Mouse (Mus musculus) gastrocnemius, postnatal 25 days (tissue): ENCODE data around the gene Magi2. TPM values are rescaled to one million over a fixed set of nuclear protein-coding genes. Genes with fewer than 3 reads are reported as not detected.
A peak's percentile ranks its signal among the peaks of the same experiment; 100 is the strongest.
"Not testable (repeated sequence)": the region's sequence is repeated elsewhere in the genome, so short reads cannot be mapped to it uniquely, and the experiment has no call there.

ENCODE experiments used
- DNase-seq: peaks from one replicate; pipeline ENCODE4 v3.0.0; 2022
- long read RNA-seq, 2 experiments: library from polyadenylated mRNA; stranded (forward); transcript quantifications; one replicate each; pipeline ENCODE4 v2.0.0; 2021
- total RNA-seq, 2 experiments: library from RNA; stranded (reverse); gene quantifications; 1 replicate in 1 of 2; 2 replicates in 1 of 2; pipeline ENCODE4 v1.2.3; 2021

Gene Magi2
- 1 to 10 TPM; 1.6 to 2.0 TPM for total RNA-seq
- long read RNA-seq, experiment 1, partial matches to known transcripts: 0 of 2 reads
- long read RNA-seq, experiment 1, other reads (novel, unspliced or antisense): 1 of 2 reads
- long read RNA-seq, experiment 2, partial matches to known transcripts: 0 of 4 reads
- long read RNA-seq, experiment 2, other reads (novel, unspliced or antisense): 2 of 4 reads

DNA sequence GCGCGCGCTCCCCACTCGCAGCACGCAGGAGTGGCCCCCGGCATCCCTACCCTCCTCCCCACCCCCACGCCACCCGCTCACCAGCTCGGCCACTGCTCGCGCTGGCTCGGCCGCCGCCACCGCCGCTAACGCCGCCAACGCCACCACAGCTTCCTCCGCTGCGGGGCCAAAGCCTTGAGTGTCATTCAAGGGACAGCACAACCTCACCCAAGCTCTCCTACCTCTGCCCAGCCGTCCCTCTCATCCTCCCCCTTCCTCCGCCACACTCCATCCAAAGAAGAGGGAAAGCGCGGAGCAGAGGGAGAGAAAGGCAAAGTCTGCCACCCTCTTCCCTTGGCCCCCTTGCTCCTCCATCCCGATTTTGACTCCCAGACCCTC is at the start of gene Magi2:
Gene Magi2, plus strand, starts transcription at position 171 of the 378 bp plus-strand sequence.
- DNase-seq: no peak

DNA sequence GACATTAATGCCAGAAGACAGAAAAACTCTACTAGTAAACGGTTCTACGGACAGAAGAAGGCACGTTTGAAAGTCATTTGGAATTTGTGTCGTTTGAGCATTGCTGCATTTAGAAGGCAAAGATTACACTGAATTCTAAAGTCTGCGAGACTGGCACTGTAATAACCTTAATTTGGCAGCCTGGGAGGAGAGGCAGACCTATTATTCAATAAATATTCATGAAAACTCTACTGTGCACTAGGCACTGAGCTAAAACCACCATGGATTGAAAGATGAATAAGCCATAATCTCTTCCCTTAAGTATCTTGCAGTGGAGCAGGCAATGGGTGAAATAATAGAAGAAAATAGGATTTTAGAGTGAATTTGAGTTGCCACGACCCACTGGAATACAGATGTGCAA is 48.2 kb upstream of the Magi2 start:
- DNase-seq: no peak

DNA sequence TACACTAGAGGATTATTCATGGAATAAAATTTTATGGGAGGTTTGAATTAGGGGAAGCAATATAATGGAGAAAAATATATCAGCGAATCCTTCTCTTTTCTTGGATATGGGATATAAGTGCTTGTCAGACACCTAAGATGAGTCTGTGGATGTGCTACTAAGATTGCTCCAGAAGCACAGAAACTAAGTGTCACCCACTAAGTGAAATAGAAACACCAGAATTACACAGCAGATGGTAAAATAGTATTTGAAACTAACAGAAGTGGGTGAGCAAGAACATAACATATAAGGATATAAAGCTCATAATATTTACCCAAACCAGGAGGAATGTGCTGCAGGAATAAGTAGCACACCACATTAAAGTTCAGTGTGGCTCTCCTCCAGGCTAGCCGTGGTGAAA is 40.7 kb upstream of the Magi2 start:
- no peak for DNase-seq

DNA sequence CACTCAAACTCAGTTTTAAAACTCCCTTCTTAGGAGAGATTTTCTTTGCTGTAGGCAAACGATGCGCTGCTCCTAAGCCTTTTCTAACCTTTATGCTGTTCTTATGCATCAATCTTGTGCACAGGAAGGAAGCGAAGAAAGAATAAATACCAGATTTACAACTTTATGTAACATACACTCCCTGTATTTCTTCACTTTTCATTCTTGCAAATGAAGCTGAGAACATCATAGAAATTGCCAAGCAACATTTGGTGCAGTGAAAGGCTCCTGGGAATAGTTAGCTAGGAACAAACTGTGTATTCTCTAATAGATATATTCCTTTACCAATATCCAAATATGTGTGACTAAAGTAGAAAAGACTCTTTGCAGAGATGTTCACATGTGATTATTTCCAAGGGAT is 15.2 kb upstream of the Magi2 start:
- DNase-seq: no peak

DNA sequence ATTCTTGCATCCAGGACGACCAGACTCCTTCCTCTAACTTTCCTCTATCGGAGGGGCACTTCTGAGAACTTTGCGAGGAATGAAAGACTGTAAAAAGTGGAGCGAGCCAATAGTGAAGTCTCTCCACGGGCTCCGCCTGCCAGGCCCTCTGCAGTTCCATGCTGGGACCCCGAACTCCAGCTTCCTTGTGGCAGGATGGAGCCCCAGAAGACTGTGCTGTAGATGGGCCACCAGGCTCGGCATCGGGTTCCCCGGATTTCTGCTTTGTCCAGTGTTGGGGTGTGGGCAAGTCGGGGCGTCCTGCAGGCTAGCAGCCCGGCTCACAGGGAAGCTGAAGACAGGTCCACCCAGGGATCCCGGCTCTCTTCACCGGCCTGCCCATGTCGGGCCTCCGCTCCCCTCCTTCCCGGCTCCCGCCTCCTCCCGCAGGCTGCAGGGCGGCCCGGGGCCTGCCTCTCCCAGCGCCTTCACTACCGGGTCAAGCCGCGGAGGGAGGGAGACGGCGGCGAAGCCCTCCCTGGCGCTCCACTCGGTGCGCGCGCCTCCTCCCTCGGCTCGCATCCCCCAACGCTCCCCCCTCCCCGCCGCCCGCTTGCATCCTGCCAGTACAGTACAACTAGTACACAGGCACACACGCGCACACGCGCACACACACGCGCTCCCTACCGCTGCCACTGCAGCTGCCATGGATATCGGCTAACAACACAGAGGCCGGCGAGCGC is 531 bp upstream of the Magi2 start:
- peak; percentile 79 for DNase-seq

DNA sequence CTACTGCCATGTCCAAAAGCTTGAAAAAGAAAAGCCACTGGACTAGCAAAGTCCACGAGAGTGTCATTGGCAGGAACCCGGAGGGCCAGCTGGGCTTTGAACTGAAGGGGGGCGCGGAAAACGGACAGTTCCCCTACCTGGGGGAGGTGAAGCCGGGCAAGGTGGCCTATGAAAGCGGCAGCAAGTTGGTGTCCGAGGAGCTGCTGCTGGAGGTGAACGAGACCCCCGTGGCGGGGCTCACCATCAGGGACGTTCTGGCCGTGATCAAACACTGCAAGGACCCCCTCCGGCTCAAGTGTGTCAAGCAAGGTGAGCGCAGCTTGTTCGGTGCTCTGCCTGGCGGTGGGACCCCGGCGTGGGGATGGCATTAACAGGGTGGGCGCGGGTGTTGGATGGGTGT is 445 bp downstream of the Magi2 start:
- DNase-seq: no peak

DNA sequence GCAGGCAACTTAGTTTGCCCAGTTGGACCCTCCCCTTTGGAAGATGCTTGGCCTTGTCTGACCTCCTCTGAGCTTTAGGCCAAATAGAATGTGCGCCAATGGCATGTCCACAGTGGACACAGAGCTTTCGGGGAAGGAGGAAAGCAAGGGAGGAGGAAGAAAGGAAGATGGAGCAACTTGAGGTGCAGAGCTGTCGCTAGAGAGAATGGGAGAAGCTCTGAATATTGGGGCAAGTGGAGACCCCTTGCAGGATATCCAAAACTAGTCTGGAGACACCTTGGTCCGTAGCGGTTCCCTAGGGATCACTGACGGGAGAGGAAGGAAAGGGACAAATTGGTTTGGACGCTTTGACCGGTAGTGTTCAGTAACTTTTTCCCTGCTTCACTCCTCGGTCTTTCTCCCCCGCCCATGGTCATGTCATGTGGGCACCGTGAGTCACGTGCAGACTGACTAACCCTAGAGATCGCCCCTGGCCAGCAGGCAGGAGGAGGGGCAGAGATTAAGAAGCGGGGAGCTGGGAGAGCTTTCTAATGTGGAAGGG is 1.0 kb downstream of the Magi2 start:
- peak; percentile 31 for DNase-seq

DNA sequence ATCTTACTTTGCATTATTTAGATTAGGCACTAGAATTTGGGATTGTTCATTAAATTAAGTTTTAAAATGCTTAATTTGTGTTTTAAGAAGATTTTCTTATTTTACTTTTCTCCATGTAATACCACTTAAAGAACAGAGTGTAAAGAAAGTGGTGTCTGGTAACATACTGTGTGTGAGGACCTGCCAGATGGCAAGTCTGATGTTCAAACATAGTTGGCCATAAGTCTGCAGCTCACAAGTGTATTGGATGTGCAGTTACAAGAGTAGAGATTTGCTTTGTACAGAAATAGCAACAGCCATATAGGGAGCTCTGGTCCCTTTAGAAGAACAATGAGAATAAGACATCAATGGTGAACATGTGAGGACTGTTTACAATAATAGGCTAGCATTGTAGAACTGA is 15.0 kb downstream of the Magi2 start:
- DNase-seq: no peak

DNA sequence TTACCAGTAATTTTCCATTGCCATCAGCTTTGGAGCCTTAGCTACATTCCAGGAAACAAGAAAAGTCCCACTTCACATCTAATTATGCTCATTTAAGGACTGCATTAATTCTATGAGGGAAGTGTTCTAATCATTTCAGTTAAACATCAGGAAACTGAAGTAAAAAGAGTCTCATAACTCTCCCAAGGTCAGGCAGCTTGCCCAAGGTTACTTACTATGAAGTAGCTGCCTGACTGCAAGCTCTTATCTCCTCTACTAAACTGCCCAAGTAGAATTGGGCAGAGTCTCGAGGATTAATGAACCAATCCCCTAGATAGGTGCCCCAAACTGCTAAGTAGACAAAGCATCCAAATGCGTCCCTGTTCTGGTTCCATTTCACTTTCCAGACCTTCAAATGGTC is 19.6 kb downstream of the Magi2 start:
- no peak for DNase-seq

DNA sequence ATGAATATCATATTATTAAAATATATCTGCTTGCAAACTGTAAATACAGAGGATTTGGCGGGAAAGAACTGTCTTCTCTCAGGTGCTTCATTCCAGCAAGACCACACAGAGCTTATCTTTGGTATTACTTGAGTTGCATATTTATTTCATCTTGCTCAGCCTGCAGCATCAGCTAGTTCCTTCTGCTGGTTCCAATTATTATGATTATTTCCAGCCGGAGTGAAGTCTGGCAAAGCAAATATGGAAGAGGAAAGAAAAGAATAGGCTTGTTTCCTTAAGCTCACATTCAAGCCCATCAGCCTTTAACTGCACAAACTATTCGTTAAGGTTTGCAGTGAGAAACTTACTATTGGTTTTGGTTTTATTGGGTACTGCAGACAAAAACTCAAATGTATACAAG is 20.4 kb downstream of the Magi2 start:
- no peak for DNase-seq

DNA sequence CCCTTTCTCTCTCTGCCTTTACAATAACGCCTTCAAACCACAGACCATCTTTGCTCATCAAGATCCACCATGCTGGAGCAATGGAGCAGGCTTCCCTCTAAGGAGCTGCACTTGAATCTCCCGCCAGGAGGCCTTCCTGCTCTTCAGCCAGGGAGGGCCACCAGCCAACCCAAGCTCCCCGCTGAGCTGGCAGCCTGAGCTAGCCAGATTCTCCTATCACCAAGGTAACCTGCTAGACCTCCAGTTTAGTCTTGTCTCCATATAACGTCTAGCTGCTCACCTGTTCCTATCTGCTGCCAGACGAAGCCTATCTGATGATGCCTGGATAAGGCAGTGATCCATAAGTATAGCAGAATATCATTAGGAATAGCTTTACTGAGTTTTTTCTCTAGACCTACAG is 36.0 kb downstream of the Magi2 start:
- DNase-seq: no peak

DNA sequence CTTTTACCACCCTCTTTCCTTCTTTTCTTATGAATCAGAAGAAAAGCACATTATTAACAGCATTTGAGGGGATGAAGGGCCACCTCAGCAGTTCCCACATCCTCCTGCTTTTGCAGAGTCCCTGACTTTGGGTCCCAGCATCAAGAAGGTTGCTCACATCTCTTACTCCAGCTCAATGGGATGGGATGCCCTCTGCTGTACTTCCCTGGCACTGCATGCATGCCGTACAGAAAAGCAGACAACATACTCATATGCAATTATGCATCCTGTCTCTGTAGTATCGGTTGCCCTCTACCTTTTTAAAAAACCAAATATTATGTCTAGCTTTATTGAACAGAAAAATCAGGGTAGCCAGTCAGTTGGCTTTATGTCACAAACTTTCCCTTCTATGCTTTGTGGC is 37.8 kb downstream of the Magi2 start:
- DNase-seq: no peak

DNA sequence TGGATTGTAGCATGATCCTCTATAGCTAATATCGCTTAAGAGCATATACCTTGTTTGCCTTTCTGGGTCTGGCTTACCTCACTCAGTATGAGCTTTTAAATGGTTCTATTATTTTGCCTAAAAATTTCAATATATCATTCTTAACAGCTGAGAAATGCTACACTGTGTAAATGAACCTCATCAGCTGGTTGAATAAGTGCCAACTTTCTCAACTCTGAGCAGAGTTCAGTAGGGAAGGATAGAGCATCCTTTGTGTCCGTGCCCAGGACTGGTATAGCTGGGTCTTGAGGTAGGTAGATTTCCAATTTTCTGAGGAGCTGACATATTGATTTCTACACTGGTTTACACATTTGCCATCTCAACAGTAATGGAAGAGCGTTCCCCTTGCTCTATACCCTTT is 65.7 kb downstream of the Magi2 start:
- DNase-seq: no peak

DNA sequence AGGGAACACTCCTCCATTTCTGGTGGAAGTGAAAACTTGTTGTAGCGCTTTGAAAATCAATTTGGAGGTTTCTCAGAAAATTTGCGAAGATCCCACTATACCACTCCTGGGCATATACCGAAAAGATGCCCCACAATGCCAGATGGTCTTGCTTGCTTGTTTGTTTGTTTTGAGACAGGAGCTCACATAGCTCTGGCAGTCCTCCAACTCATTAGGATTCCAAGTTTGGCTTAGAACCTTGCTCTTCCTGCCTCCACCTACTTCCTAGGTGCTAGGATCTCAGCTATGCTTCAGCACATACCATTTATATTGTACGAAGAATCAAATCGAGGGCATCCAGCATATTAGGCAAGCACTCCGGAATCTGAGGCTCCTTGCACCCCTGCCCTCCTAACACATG is 79.8 kb downstream of the Magi2 start:
- no peak for DNase-seq

DNA sequence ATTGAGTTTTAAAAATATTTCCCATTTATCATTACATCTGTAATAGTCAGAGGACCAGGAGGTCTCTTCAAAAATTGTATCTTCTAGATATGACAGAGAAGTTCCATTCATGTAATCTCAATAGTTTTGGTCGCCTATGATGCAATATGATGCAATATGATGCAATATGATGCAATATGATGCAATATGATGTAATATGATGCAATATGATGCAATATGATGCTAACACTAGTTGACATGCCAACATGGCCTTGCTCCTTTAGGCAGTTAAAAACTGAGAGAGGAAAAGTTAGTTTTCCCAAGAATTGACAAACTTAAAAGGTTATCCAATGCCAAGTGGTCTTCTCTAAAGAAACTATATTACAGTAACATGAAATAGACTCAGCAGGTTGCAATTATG is 83.0 kb downstream of the Magi2 start:
- DNase-seq: no peak

DNA sequence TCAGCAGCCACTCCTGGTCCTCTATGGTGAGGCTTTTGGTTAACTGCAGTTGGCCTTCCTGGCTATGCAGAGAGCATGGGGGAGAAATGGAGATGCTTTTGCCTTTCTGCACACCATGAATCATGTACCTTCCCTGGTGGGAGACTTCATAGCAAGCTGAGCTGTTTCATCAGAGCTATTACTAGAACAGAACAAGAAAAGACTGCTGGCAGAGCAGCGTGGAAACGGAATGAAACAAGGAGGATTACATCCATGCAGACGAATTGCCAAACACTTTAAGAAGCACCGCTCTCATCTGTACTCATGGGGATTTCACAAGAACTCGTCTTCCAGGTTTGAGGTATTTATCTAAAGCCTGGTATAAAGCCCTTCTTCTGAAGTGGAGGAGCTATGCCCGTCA is 95.7 kb downstream of the Magi2 start:
- no peak for DNase-seq

DNA sequence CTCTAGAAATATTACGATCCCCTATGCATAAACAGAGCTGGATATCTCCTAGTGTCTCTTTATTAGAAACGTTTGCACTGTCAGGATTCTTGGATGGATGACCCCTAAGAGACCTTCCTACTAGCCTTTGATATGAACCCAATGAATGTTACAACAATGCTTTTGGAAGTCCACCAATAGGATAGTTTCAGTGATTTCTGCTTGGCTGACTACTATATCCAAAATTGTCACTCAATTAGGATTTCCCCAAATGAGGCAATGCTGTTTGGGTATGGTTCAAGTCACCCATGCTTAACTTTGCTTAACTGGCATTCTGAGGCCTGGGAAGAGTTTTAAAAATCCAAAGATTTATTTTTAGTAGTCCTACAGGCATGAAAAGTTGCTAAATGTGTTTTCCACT is 110.7 kb downstream of the Magi2 start:
- DNase-seq: no peak

DNA sequence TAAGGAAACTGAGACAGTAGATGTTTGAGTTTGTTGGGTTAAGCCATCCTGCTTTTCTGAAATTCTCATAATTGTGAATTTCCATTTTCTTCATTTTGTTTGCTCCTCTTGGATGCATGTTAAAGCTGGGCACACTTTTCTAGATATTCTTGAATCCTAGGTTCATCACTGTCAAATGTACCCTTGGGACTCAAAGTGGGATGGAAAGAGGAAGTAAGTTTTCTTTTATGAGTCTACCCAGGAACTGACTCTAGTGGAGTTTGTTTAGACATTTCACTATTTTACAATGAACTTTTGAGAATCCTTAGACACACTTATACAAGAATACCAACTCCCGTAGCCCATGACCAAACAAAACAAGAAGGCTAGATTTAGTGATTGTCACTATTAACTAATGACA is 141.3 kb downstream of the Magi2 start:
- DNase-seq: no peak

DNA sequence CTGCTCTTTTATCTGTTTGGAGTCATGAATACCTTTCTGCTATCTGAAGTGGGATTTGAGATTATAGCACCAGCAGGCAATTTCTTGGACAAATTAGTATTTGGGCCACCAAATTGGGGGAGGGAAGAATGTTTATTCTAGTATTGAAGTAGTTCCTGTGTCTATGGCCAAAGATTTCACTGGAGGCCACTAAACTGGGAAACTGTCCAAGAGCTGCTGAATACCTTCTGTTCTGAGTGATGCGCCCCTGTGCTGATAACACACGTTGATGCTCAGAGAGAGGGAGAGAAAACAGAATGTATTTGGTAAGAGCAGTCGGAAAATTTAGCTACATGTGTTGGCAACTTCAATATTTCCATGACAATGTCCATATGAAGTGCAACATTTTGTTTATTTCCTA is 169.0 kb downstream of the Magi2 start:
- DNase-seq: no peak

DNA sequence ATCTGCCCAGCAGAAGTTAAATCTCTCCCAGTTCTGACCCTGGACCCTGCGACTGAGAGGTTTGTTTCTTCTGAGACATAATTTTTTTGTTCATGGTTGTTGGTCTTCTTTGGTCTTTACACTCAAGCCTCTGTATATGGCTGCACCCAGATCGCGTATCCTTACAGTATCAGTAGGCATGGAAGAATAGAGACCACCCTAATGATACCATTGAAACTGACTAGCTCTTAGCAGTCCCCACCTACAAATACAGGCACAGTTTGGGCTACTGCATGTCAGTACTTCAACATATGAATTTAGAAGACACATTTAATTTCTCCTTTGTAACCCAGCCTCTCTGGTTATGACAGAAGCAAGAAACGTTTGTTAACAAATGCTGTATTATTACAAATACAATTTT is 173.5 kb downstream of the Magi2 start:
- no peak for DNase-seq

DNA sequence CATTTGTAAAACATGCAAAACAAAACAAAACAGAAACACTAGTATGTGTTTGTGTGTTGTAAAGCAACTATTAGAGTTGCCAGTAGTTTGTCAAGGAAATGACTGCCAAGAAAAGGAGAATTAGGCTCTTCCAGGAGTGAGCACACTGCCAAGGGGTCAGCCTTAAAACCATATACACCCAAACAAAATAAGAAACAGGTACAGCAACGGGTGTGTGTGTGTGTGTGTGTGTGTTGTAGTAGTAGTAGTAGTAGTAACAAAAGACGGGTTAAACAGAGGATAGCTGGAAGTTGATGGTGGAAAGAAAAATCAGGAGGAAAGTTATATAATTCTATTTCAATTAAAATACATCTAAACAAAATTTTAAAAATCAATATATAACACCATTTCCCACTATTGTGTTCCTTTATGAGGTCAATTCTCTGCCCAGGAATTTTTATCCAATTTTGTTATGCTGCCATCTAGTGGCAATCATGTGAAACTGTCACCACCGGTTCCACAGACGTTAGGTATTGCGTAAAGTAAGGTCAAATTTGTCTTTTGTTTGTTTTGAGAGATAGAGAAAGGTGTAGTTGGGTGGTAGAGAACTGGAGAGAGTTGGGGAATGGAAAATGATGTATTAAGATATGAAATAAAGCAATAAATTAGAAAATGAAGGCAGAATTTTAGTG is 174.0 kb downstream of the Magi2 start:
- DNase-seq: no peak

DNA sequence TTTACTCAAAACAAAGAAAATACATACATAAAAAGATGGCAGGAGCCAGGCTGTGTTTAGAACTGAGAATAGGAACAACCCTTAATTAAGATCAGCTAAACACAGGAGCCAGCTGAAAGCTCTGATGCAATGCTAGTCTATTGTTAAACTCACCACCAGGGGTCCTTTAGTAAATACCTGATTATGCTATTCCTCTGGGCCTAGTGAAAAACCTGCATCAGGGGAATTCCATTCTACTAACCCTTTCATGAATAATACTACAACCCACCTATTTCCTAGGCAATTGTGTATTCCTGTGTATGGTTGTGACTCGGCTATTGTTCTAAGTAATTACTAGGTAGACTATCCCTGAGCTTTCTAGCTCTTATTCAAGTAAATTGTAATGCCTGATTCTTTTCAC is 177.4 kb downstream of the Magi2 start:
- not testable (repeated sequence) for DNase-seq

DNA sequence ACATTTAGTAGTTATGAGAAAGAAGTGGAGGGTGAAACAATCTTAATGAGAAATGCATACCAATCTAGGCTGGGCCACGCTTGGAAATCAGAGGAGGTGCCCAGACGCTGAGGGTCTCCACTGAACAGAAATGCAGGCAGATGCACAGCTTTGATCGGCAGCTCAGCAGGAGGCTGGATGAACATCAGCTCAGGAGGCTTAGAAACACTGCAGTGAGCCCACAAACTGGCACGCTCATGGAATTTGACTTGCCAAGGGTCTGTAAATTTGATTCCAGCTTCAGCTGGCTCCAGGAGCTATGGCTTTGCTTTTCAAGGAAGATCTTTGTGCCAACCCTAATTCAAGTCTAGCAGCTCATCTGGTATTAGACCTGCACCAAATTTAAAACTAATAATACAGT is 187.7 kb downstream of the Magi2 start:
- no peak for DNase-seq

DNA sequence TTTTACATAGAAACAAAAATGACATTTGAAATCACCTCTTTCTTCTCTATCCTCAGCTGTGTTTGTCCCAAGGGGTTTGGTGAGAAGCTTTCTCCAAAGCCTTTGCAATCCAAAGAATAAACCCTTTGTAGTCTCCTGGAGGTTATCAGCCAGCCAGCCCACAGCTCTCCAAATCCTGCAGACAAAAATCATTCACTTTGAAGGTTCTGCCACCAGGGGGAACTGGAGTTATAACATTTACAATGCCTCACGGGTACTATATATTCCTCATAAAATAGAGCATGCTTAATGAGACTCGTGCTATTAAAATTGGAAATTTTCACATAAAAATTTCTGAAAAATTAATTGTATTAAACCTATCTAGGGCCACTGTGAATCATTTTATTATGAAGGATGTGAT is 202.5 kb downstream of the Magi2 start:
- no peak for DNase-seq
